Mouse (Mus musculus): ENCODE results near the gene Parl.

The Parl gene

DNA sequence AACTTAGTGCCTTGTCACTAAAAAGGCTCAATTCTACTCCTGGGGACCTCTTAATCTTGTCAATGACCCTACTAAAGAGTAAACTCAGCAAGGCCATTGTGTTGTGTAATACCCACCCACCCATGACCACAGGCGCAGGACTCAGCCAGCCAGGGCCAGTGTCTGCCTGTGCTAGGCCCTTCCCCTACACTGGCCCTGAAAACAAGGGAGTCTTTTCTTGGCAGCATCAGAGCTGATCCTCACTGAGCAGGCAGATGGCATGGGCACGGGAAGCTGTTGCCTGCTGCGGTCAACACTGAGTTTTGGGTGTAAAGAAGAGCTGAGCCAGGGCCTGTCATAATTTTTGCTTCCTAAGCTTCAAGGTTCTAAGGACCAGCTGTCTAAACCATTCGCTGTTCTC, 64.8 kb downstream of the Parl start:
- peak; percentile 79 for DNase-seq (ENCODE audit: inconsistent ontology term)

DNA sequence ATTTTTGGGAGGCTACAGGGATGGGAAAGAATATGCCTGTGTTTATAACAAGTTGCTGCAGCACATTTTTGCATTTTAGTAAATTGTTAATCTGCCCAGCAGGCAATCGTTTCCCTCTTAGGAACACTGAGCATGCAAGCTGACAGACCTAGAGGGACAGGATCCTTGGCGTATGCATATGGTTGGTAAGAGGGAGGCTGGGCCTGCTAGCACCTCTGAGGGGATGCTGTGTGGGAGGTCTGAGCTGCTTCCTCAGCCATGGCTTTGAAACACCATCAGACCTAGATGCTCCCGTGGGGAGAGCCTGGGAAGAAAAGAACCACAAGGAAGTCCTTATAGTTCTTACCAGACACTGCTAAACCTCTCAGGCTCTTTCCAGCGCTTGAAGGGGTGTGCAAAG, 67.8 kb downstream of the Parl start:
- no peak for DNase-seq (ENCODE audit: inconsistent ontology term)
